Mouse (Mus musculus): ENCODE data around the gene Ntn5.

DNA sequence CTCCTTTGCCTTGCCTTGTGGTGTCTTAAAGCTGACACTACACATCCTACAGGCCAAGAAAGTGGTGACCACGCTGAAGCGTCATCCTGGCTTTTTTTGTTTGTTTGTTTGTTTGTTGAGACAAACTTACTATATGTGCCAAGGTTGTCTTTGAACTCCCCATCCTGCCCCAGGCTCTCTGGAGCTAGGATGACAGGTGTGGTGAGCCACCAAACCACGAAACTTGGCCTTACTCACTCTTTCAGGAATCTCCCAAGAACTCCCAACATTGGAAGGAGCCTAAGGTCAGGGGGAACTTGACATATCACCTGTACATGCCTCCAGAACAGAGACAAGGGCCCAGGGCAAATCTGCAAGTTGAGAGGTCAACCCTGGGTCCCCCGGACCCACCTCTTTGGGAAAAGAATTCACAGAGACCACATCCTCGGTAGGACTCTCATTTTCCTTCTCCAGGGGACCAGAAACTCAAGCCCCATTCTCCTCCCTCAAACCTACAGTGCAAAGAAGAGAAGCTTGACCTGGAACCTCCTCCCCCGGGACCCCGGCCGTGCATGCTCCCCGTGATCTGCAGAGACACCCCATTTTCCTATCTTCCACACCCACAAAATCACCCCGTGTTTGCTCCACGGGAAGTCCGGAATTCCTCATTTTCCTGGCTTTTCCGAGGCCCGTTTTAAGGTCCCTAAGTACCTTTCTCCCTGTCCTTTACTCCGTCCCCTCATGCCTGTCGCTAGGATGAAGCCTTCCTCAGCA is 41.1 kb upstream of the Ntn5 start:
- no peak for TF ChIP-seq POLR2A (IDR thresholded peaks at IDR 0.05; ENCODE audit: control insufficient read depth, extremely low read depth, insufficient read depth, low read length, poor library complexity)
- no peak for TF ChIP-seq CTCF (IDR thresholded peaks at IDR 0.05; ENCODE audit: borderline replicate concordance, control insufficient read depth, extremely low read depth, insufficient read depth, low read length, poor library complexity)
